9 mouse cellular contexts compared by ENCODE assay signal in the genomic region with DNA sequence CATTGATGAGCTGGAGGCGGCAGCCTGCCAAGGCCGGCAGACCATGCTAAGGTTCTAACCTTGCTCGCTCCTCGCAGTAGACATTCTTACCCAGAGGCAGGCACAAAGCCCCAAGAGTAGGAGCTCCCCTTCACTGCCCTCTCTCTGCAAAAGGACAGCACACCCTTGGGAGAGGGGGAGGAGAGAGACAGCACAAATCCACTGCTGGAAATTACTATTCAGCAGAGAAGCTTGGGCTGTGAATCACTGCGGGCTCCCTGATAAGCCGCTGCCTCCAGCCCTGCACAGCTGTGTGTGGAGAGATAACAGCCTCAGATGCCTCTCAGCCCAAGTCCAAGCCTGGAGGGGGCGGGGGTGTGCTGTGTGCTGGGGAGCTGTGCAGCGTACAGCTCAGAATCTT. TPM values are rescaled to one million over a fixed set of nuclear protein-coding genes. Genes with fewer than 3 reads are reported as not detected.
DNase-seq lines count a peak whose midpoint lies in the region; ATAC-seq and TF ChIP-seq lines count a peak whose summit lies in the region.
"Had no signal": no experiment of that assay in that cellular context is flagged by ENCODE, and none has a peak within 500 bp of the region (broad histone marks: within the 10 kb centered on the region; RNA-seq: fewer than 3 reads in every experiment).

No protein-coding gene starts in this region.

- H3K27me3 ChIP-seq in Patski = peaks cover 5% of the 10 kb centered on the region
- peaks cover 56% of the 10 kb centered on the region for H3K27me3 ChIP-seq in intestine, embryonic 15.5 days (replicated peaks)
- H3K27me3 ChIP-seq in megakaryocyte, embryonic 14.5 days (replicated peaks) = peaks cover 76% of the 10 kb centered on the region

- H3K9ac ChIP-seq in intestine, embryonic 15.5 days = no peak overlapping the region
- H3K9ac ChIP-seq: embryonic facial prominence, embryonic 15.5 days had no signal

- CTCF ChIA-PET in Patski (lab: Charles Lee) = interaction anchor here (0.7 to 2.0 kb wide), 4 partner anchors 11 to 107 kb away, joined by 3 to 9 read pairs (median 3); no protein-coding TSS in a partner anchor

- no peak overlapping the region for H3K27ac ChIP-seq in intestine, embryonic 15.5 days
- H3K27ac ChIP-seq: embryonic facial prominence, embryonic 15.5 days had no signal

- H3K4me3 ChIP-seq in intestine, embryonic 15.5 days (replicated peaks) = no peak overlapping the region
- peak overlapping the region; percentile 64 for H3K4me3 ChIP-seq in megakaryocyte, embryonic 14.5 days (replicated peaks)
- H3K4me3 ChIP-seq: embryonic facial prominence, embryonic 15.5 days had no signal

- H3K36me3 ChIP-seq in intestine, embryonic 15.5 days = no peaks in the 10 kb centered on the region
- no peaks in the 10 kb centered on the region for H3K36me3 ChIP-seq in megakaryocyte, embryonic 14.5 days (replicated peaks; ENCODE audit: low read length)
- H3K36me3 ChIP-seq: embryonic facial prominence, embryonic 15.5 days had no signal

- in situ Hi-C loops in Patski (cut with MboI; ENCODE audit: low pct_unique_long_range_greater_than_20kb) = no loop called here

- no peaks in the 10 kb centered on the region for H3K9me3 ChIP-seq in intestine, embryonic 15.5 days
- peaks cover 7% of the 10 kb centered on the region; the same call in 1 of the 2 replicates for H3K9me3 ChIP-seq in megakaryocyte, embryonic 14.5 days
- H3K9me3 ChIP-seq: embryonic facial prominence, embryonic 15.5 days had no signal

- POLR2A ChIA-PET in Patski (lab: Charles Lee) = interaction anchor here (1.3 kb wide), 1 partner anchor 9 kb away, joined by 4 read pairs; no protein-coding TSS in a partner anchor

- no peak for DNase-seq in Patski (ENCODE audit: low read depth, low spot score)
- peak; percentile 68 for DNase-seq in c-Kit-positive CD71-negative TER-119-negative erythroid progenitor cells, embryonic 14.5 days (ENCODE audit: low read depth)
- peak; percentile 76 to 88 for DNase-seq in heart, adult 18-20 months
- peak; percentile 50 for DNase-seq in right cerebral cortex, postnatal 25 days
- no peak for DNase-seq in thymus, postnatal 36 days
- no peak for DNase-seq in layer of hippocampus, postnatal 25 days (ENCODE audit: extremely low spot score in 1 of 2, low spot score in 1 of 2)

- no peak for TF ChIP-seq CTCF in Patski (IDR thresholded peaks at IDR 0.05)

- ATAC-seq in Patski = peak; percentile 67
- peak; percentile 75 for ATAC-seq in intestine, embryonic 15.5 days

- H3K4me1 ChIP-seq in intestine, embryonic 15.5 days (replicated peaks) = peaks cover 36% of the 10 kb centered on the region
- peaks cover 58% of the 10 kb centered on the region for H3K4me1 ChIP-seq in megakaryocyte, embryonic 14.5 days

- H3K4me2 ChIP-seq in intestine, embryonic 15.5 days (replicated peaks) = peak overlapping the region; percentile 41
- H3K4me2 ChIP-seq: embryonic facial prominence, embryonic 15.5 days had no signal

- WGBS in intestine, embryonic 15.5 days = 5% methylated on average over 8 of the region's 8 CpGs

RNA-seq across cellular contexts. Expression of a gene that starts 1.9 kb away (rescaled TPM):
- 0.39 TPM for polyA plus RNA-seq in Patski (2021)
- total RNA-seq in heart, adult 18-20 months (2021) = 1 to 10 TPM in 1 of 2 experiments, under 1 TPM in 1; 0.92 to 2.0 TPM
- polyA plus RNA-seq in intestine, embryonic 15.5 days (2015; fragmentation: Nextera tagmentation; extraction: Ambion mirVana) = 7.0 and 8.1 TPM in 2 replicates
- 0.07 TPM in 1 of 2 replicates, not detected in the other for polyA plus RNA-seq in megakaryocyte, embryonic 14.5 days (2012; ENCODE audit: insufficient read depth, low replicate concordance)
- total RNA-seq in layer of hippocampus, postnatal 25 days (2021) = 10 to 100 TPM; 10.9 to 13.2 TPM

RNA-seq across cellular contexts. Expression of a gene that starts 15.4 kb away (rescaled TPM):
- 1,082 TPM for polyA plus RNA-seq in Patski (2021)
- total RNA-seq in heart, adult 18-20 months (2021) = 1,000 to 10,000 TPM; 2,577 to 2,715 TPM
- polyA plus RNA-seq in intestine, embryonic 15.5 days (2015; fragmentation: Nextera tagmentation; extraction: Ambion mirVana) = 844 and 895 TPM in 2 replicates
- polyA plus RNA-seq in megakaryocyte, embryonic 14.5 days (2012; ENCODE audit: insufficient read depth, low replicate concordance) = 240 and 738 TPM in 2 replicates
- total RNA-seq in layer of hippocampus, postnatal 25 days (2021) = 100 to 1,000 TPM; 389 to 459 TPM

RNA-seq across cellular contexts. Expression of a gene that starts 31.6 kb away (rescaled TPM):
- polyA plus RNA-seq in Patski (2021) = 10.2 TPM
- 1 to 10 TPM; 8.1 to 9.2 TPM for total RNA-seq in heart, adult 18-20 months (2021)
- 17.2 and 18.2 TPM in 2 replicates for polyA plus RNA-seq in intestine, embryonic 15.5 days (2015; fragmentation: Nextera tagmentation; extraction: Ambion mirVana)
- 4.9 TPM in 2 replicates for polyA plus RNA-seq in megakaryocyte, embryonic 14.5 days (2012; ENCODE audit: insufficient read depth, low replicate concordance)
- 10 to 100 TPM; 21.5 to 22.5 TPM for total RNA-seq in layer of hippocampus, postnatal 25 days (2021)

RNA-seq across cellular contexts. Expression of a gene that starts 37.8 kb away (rescaled TPM):
- polyA plus RNA-seq in Patski (2021) = 73.0 TPM
- 1 to 10 TPM; 5.7 TPM for total RNA-seq in heart, adult 18-20 months (2021)
- 14.1 and 16.4 TPM in 2 replicates for polyA plus RNA-seq in intestine, embryonic 15.5 days (2015; fragmentation: Nextera tagmentation; extraction: Ambion mirVana)
- polyA plus RNA-seq in megakaryocyte, embryonic 14.5 days (2012; ENCODE audit: insufficient read depth, low replicate concordance) = 14.1 and 30.9 TPM in 2 replicates
- total RNA-seq in layer of hippocampus, postnatal 25 days (2021) = 100 to 1,000 TPM; 420 to 434 TPM

RNA-seq across cellular contexts. Expression of a gene that starts 46.9 kb away (rescaled TPM):
- 39.1 TPM for polyA plus RNA-seq in Patski (2021)
- 100 to 1,000 TPM; 118 to 140 TPM for total RNA-seq in heart, adult 18-20 months (2021)
- polyA plus RNA-seq in intestine, embryonic 15.5 days (2015; fragmentation: Nextera tagmentation; extraction: Ambion mirVana) = 50.2 and 55.8 TPM in 2 replicates
- 1.6 and 4.5 TPM in 2 replicates for polyA plus RNA-seq in megakaryocyte, embryonic 14.5 days (2012; ENCODE audit: insufficient read depth, low replicate concordance)
- total RNA-seq in layer of hippocampus, postnatal 25 days (2021) = 10 to 100 TPM; 69.5 to 76.0 TPM

Comparison
In these comparisons a context has a peak if more than half of its experiments do, and no peak if none do; other contexts are left out.
1. DNase-seq: peak in c-Kit-positive CD71-negative TER-119-negative erythroid progenitor cells, embryonic 14.5 days (single experiment), heart, adult 18-20 months (2 of 2) and right cerebral cortex, postnatal 25 days (single experiment); none in Patski (single experiment), thymus, postnatal 36 days (0 of 2) and layer of hippocampus, postnatal 25 days (0 of 2).